Comparison of ENCODE assay signal across 9 mouse cellular contexts in the genomic region with DNA sequence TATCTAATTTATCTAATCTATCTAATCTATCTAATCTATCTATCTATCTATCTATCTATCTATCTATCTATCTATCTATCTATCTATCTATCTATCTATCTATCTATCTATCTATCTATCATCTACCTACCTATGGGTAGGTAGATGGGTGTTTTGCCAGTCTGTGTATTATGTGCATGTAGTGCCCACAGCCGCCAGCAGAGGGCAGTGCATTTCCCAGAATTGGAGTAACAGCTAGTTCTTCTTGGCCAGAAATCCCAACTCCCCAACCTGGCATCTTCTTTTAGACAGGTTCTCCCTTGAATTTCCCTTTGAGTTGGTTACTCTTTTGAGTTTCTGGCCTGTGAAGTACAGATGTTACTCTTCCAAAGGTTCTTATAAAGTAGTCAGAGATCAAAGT.
DNase-seq lines count a peak whose midpoint lies in the region; ATAC-seq and TF ChIP-seq lines count a peak whose summit lies in the region.
"Had no signal": no experiment of that assay in that cellular context is flagged by ENCODE, and none has a peak within 500 bp of the region (broad histone marks: within the 10 kb centered on the region; RNA-seq: fewer than 3 reads in every experiment).

No protein-coding gene starts in this region.

- H3K9ac ChIP-seq in midbrain, embryonic 11.5 days (ENCODE audit: low read length), result no peak overlapping the region
- H3K9ac ChIP-seq in midbrain, embryonic 13.5 days (replicated peaks), result no peak overlapping the region
- no peak overlapping the region for H3K9ac ChIP-seq in liver, embryonic 14.5 days (replicated peaks)
- H3K9ac ChIP-seq: limb, embryonic 15.5 days had no signal

- H3K4me1 ChIP-seq in midbrain, embryonic 11.5 days (ENCODE audit: control insufficient read depth, insufficient read depth, low read length), result no peaks in the 10 kb centered on the region
- H3K4me1 ChIP-seq in midbrain, embryonic 13.5 days (replicated peaks), result no peaks in the 10 kb centered on the region
- H3K4me1 ChIP-seq in liver, embryonic 14.5 days (replicated peaks; ENCODE audit: control insufficient read depth in 2 of 2, insufficient read depth in 2 of 2, low read length in 1 of 2), result no peaks in the 10 kb centered on the region
- H3K4me1 ChIP-seq: limb, embryonic 15.5 days had no signal

- no peaks in the 10 kb centered on the region for H3K36me3 ChIP-seq in midbrain, embryonic 11.5 days (ENCODE audit: control insufficient read depth, insufficient read depth, low read length)
- no peaks in the 10 kb centered on the region for H3K36me3 ChIP-seq in midbrain, embryonic 13.5 days
- H3K36me3 ChIP-seq in liver, embryonic 14.5 days (replicated peaks; ENCODE audit: control insufficient read depth, insufficient read depth, low read depth), result no peaks in the 10 kb centered on the region
- H3K36me3 ChIP-seq: limb, embryonic 15.5 days had no signal

- ATAC-seq in midbrain, embryonic 11.5 days (ENCODE audit: low FRiP score), result no peak
- no peak for ATAC-seq in midbrain, embryonic 13.5 days
- ATAC-seq in liver, embryonic 14.5 days (ENCODE audit: insufficient read depth), result no peak

- peak; percentile 97 for DNase-seq in midbrain, embryonic 11.5 days (ENCODE audit: low spot score, missing footprints)
- DNase-seq in adrenal gland, adult 18-20 months (ENCODE audit: low spot score in 2 of 2), result peak; percentile 68 to 72
- DNase-seq in embryo, embryonic 11.5 days (ENCODE audit: low read depth, low spot score), result peak; percentile 52
- peak; percentile 61 for DNase-seq in kidney, postnatal 14 days
- peak; percentile 13 to 22 (median 16) for DNase-seq in liver, embryonic 14.5 days (ENCODE audit: low read depth in 3 of 3, low spot score in 3 of 3)
- DNase-seq in right cerebral cortex, postnatal 25 days, result peak; percentile 16
- peak; percentile 25 to 72 for DNase-seq in urinary bladder, postnatal 4 days (ENCODE audit: low spot score in 2 of 2)

- H3K4me2 ChIP-seq in midbrain, embryonic 11.5 days, result no peak overlapping the region
- H3K4me2 ChIP-seq in midbrain, embryonic 13.5 days (replicated peaks), result no peak overlapping the region
- no peak overlapping the region for H3K4me2 ChIP-seq in liver, embryonic 14.5 days (ENCODE audit: low read depth)
- H3K4me2 ChIP-seq: limb, embryonic 15.5 days had no signal

- H3K9me3 ChIP-seq in midbrain, embryonic 11.5 days (ENCODE audit: control insufficient read depth, low read length), result no peaks in the 10 kb centered on the region
- H3K9me3 ChIP-seq in midbrain, embryonic 13.5 days, result peaks cover 4% of the 10 kb centered on the region; the same call in 1 of the 2 replicates
- no peaks in the 10 kb centered on the region for H3K9me3 ChIP-seq in liver, embryonic 14.5 days (ENCODE audit: control insufficient read depth, low read length)
- H3K9me3 ChIP-seq: limb, embryonic 15.5 days had no signal

- H3K4me3 ChIP-seq in midbrain, embryonic 11.5 days (ENCODE audit: low read depth, low read length), result no peak overlapping the region
- no peak overlapping the region for H3K4me3 ChIP-seq in midbrain, embryonic 13.5 days (replicated peaks)
- H3K4me3 ChIP-seq in liver, embryonic 14.5 days (ENCODE audit: insufficient read depth in 1 of 2, low read depth in 2 of 2, low read length in 2 of 2), result no peak overlapping the region
- H3K4me3 ChIP-seq: limb, embryonic 15.5 days had no signal

- no peak overlapping the region for H3K27ac ChIP-seq in midbrain, embryonic 11.5 days (ENCODE audit: low read depth, low read length)
- no peak overlapping the region for H3K27ac ChIP-seq in midbrain, embryonic 13.5 days
- no peak overlapping the region for H3K27ac ChIP-seq in liver, embryonic 14.5 days
- H3K27ac ChIP-seq: limb, embryonic 15.5 days had no signal

- peak; percentile 81 for TF ChIP-seq CTCF in liver, embryonic 14.5 days (IDR thresholded peaks at IDR 0.05; ENCODE audit: low read depth)

- no peaks in the 10 kb centered on the region for H3K27me3 ChIP-seq in midbrain, embryonic 11.5 days (ENCODE audit: control insufficient read depth, insufficient read depth, low read length)
- H3K27me3 ChIP-seq in midbrain, embryonic 13.5 days, result no peaks in the 10 kb centered on the region
- no peaks in the 10 kb centered on the region for H3K27me3 ChIP-seq in liver, embryonic 14.5 days (ENCODE audit: control insufficient read depth, insufficient read depth, low read length)
- H3K27me3 ChIP-seq: limb, embryonic 15.5 days had no signal

- no peak for TF ChIP-seq EP300 in liver, embryonic 14.5 days (IDR thresholded peaks at IDR 0.05; ENCODE audit: low read depth)

- WGBS in midbrain, embryonic 11.5 days, result 0% methylated on average over 1 of the region's 1 CpGs
- 0% methylated on average over 1 of the region's 1 CpGs for WGBS in midbrain, embryonic 13.5 days
- 0% methylated on average over 1 of the region's 1 CpGs for WGBS in liver, embryonic 14.5 days (ENCODE audit: insufficient replicate concordance)

Comparison
In these comparisons a context has a peak if more than half of its experiments do, and no peak if none do; other contexts are left out.
1. DNase-seq: peak in every context shown above with its lines; median percentile 97 in midbrain, embryonic 11.5 days; 70 in adrenal gland, adult 18-20 months; 61 in kidney, postnatal 14 days; 52 in embryo, embryonic 11.5 days; 48 in urinary bladder, postnatal 4 days; 16 in liver, embryonic 14.5 days; 16 in right cerebral cortex, postnatal 25 days.